Mouse (Mus musculus) cortical plate, adult 2 months (tissue): ENCODE measurements at regions not wholly inside any gene's neighbourhood (a gene's known extent, or its start where the extent isn't known, plus 50 kb on each side); places are given as distances from the start of the nearest gene placed in this dataset.

Experiments
- H3K27ac ChIP-seq: fragments of 200-500 bp; 2 replicates; pipeline ENCODE4 v1.5.1; 2012; ENCODE audit warnings: low read length, control low read depth, inconsistent platforms; ENCODE audit not compliant: insufficient read depth
- H3K4me1 ChIP-seq: fragments of 200-500 bp; 2 replicates; pipeline ENCODE4 v1.6.1; 2011; ENCODE audit warnings: low read length; ENCODE audit not compliant: control insufficient read depth, insufficient read depth
- H3K4me3 ChIP-seq: fragments of 200-500 bp; 2 replicates; pipeline ENCODE4 v1.5.1; 2011; ENCODE audit warnings: mild to moderate bottlenecking, low read length, control low read depth; ENCODE audit not compliant: insufficient read depth
- CTCF ChIP-seq: fragments of 200-500 bp; IDR thresholded peaks from 2 replicates; pipeline ENCODE4 v1.5.1; 2011; ENCODE audit warnings: mild to moderate bottlenecking, control low read depth, low read length; ENCODE audit not compliant: insufficient read depth; ENCODE audit errors: extremely low read depth
- POLR2A ChIP-seq: fragments of 200-500 bp; IDR thresholded peaks from 2 replicates; pipeline ENCODE4 v1.6.1; 2011; ENCODE audit warnings: mild to moderate bottlenecking, low read length, control low read depth; ENCODE audit not compliant: insufficient read depth; ENCODE audit errors: extremely low read depth

- Histone ChIP-seq H3K4me1 (no peaks in the 10 kb centered on the region; the same call in 1 of the 2 replicates), H3K4me3 (no peak overlapping the region), H3K27ac (no peak overlapping the region)
- TF ChIP-seq POLR2A (no peak), CTCF (no peak)
Observed at GRCm38 (mm10) chr2:128240054-128240453, 114.2 kb downstream of the Bcl2l11 start.

GRCm38 (mm10) chr2:128240536-128241279, 114.9 kb downstream of the Bcl2l11 start:
- TF ChIP-seq CTCF: no peak
- H3K4me1 ChIP-seq: no peaks in the 10 kb centered on the region
- no peak overlapping the region for H3K27ac ChIP-seq
- no peak overlapping the region for H3K4me3 ChIP-seq

GRCm38 (mm10) chr2:128241280-128241665, 115.4 kb downstream of the Bcl2l11 start:
- TF ChIP-seq POLR2A (no peak), CTCF (no peak)
- Histone ChIP-seq H3K27ac (no peak overlapping the region), H3K4me3 (no peak overlapping the region), H3K4me1 (no peaks in the 10 kb centered on the region)

GRCm38 (mm10) chr2:128245544-128245943, 119.7 kb downstream of the Bcl2l11 start:
- no peak overlapping the region for H3K4me3 ChIP-seq
- H3K4me1 ChIP-seq: no peaks in the 10 kb centered on the region
- no peak for TF ChIP-seq CTCF
- no peak for TF ChIP-seq POLR2A
- H3K27ac ChIP-seq: no peak overlapping the region

GRCm38 (mm10) chr2:128247967-128248366, 122.1 kb downstream of the Bcl2l11 start:
- TF ChIP-seq POLR2A (no peak), CTCF (no peak)
- Histone ChIP-seq H3K4me1 (no peaks in the 10 kb centered on the region), H3K27ac (no peak overlapping the region), H3K4me3 (no peak overlapping the region)

- H3K4me1 ChIP-seq: no peaks in the 10 kb centered on the region
- no peak overlapping the region for H3K27ac ChIP-seq
- TF ChIP-seq POLR2A (no peak), CTCF (no peak)
- no peak overlapping the region for H3K4me3 ChIP-seq
Observed at GRCm38 (mm10) chr2:128249188-128249587, 123.3 kb downstream of the Bcl2l11 start.

- no peak for TF ChIP-seq POLR2A
- TF ChIP-seq CTCF: no peak
- H3K4me3 ChIP-seq: no peak overlapping the region
- H3K4me1 ChIP-seq: no peaks in the 10 kb centered on the region
- H3K27ac ChIP-seq: no peak overlapping the region
Observed at GRCm38 (mm10) chr2:128249607-128250006, 123.8 kb downstream of the Bcl2l11 start.

GRCm38 (mm10) chr2:128250841-128251240, 125.0 kb downstream of the Bcl2l11 start:
- H3K27ac ChIP-seq: no peak overlapping the region
- no peak overlapping the region for H3K4me3 ChIP-seq
- TF ChIP-seq POLR2A (no peak), CTCF (no peak)
- no peaks in the 10 kb centered on the region for H3K4me1 ChIP-seq

- TF ChIP-seq CTCF: no peak
- no peak for TF ChIP-seq POLR2A
- no peaks in the 10 kb centered on the region for H3K4me1 ChIP-seq
- H3K4me3 ChIP-seq: no peak overlapping the region
Observed at GRCm38 (mm10) chr2:128256651-128257050, 130.8 kb downstream of the Bcl2l11 start.

GRCm38 (mm10) chr2:128257262-128257661, 131.4 kb downstream of the Bcl2l11 start:
- TF ChIP-seq CTCF: no peak
- TF ChIP-seq POLR2A: no peak
- no peak overlapping the region for H3K4me3 ChIP-seq
- H3K27ac ChIP-seq: no peak overlapping the region
- H3K4me1 ChIP-seq: no peaks in the 10 kb centered on the region

More at GRCm38 (mm10) chr2:128256651-128257050, 130.8 kb downstream of the Bcl2l11 start:
- H3K27ac ChIP-seq: no peak overlapping the region
